Mouse (Mus musculus): ENCODE measurements at regions not wholly inside any gene's neighbourhood (a gene's known extent, or its start where the extent isn't known, plus 50 kb on each side); places are given as distances from the start of the nearest gene placed in this dataset.
A peak's percentile ranks its signal among the peaks of the same experiment; 100 is the strongest.

GRCm38 (mm10) chr12:106128944-106129724 is 119.1 kb downstream of the Vrk1 start:
- DNase-seq = no peak

DNA sequence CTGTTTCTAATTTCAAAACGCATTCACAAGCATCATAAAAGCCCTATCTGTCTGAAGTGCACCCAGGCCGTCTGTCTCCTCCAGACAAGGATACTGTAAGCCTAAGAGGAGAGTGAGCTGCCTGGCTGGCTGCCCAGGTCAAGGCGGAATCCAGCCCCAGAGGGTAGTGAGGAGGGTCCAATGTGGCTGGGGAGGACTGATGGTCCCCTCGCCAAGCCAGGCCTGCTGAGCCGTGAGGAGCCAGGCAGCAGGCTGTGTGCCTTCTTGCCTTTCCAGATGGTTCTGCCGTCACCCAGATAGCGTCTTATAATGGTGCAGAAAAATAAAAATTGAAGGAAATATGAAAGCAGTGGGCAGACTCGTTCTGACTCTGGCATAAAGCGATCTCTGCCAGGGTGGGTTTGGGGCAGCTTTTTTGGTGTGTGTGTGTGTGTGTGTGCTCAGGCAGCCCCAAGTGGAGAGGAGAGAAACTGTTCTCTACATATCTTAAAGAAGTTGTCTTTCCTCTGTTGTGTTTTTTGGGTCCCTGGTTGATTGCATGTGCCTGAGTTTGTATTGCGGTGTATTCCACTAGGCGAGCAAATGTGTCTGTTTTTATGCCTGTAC is 120.1 kb downstream of the Vrk1 start:
- DNase-seq = no peak

DNA sequence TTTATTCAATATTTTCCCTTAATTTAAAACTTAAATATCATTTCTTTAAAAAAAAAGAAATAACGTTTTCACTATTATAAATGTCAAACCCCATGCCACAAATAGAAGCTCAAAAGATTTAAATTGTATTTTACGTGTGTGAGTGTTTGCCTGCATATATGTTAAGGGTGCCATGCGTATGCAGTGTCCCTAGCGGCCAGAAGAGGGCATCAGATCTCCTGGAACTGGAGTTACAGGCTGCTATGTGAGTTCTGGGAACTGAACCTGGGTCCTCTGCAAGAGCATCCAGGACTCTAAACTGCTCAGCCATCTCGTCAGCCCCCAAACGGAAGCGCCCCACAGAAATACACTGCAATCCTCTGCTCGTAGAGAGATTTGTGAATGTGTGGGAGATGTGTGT is 122.7 kb downstream of the Vrk1 start:
- DNase-seq = no peak

GRCm38 (mm10) chr12:106138466-106138865 is 128.4 kb downstream of the Vrk1 start:
- no peak for DNase-seq

DNA sequence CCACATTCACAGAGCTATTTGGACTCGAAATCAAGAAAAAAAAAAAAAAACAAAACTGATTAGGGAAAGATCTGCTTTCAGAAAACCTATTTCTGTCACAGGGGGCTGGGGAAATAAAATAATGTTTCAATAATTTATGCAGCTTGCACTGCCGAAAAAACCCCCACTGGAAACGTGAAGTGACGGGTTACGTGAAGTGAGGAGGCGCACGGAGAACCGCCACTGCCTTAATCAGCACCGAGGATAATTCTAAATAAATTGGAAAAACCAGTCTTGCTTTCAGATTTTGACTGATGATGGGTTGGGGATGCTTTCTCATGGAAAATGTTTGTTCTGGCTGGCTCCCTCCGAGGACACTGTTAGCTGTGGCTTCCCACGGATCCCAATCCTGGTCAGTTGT is 129.5 kb downstream of the Vrk1 start:
- no peak for DNase-seq

- no peak for DNase-seq
Measured at GRCm38 (mm10) chr12:106139927-106140326, 129.9 kb downstream of the Vrk1 start.

- no peak for DNase-seq
Measured at GRCm38 (mm10) chr12:106140671-106141070, 130.6 kb downstream of the Vrk1 start.

GRCm38 (mm10) chr12:106143548-106143947 is 133.5 kb downstream of the Vrk1 start:
- DNase-seq = no peak

DNA sequence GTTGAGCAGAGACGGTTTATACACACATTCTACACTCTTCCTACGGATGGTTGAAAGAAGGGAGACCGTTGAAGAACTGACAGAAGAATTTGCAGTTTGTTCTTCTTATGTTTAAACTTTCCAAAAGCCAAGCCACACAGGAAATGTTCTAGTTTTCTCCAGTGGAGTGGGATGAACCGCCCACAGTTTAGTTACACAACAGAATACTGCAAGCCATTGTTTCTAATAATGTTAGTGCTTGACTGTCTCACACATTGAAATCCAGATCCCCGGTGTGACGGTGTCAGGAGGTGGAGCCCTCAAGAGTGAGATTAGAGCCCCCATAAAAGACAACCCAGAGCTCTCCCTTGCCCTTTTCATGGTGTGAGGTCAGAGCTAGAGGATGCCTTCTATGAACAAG is 146.8 kb downstream of the Vrk1 start:
- no peak for DNase-seq

- DNase-seq = no peak
Measured at GRCm38 (mm10) chr12:106157827-106158226, 147.8 kb downstream of the Vrk1 start.

DNA sequence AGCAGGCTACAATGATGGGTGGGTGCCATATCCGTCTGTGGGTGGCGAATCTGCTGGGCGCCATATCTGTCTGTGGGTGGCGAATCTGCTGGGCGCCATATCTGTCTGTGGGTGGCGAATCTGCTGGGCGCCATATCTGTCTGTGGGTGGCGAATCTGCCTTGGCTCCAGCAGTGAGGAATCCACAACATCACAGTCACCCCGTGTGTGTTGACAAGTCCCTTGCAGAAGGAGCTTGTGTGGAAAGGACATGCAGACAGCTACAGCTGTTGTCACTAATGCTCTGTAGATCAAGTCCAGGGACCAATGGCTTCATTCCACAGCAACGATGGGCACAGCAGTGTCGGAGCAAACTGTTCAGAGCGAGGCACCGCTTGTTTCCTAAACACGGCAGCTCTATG is 148.6 kb downstream of the Vrk1 start:
- DNase-seq = no peak

DNA sequence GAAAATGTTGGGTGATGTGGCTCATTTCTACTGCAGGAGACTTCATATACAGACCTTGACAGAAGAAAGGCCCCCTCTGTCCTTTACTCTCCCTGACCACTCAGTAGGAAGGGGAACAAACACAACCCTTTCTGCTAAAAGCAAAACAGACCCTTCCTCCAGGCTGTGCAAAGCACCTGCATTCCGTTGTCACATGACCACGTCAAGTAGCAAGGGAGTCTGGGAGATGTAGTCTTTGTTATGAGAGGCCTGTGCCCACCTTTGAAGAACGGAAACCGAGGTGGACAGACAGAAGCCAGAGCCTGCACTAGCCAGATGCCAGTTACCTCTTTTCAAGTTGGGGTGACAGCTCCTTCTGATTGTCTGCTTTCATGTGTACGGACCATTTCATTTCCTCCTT is 161.3 kb downstream of the Vrk1 start:
- DNase-seq = no peak

- no peak for DNase-seq
Measured at GRCm38 (mm10) chr12:106173211-106173610, 163.2 kb downstream of the Vrk1 start.

GRCm38 (mm10) chr12:106174070-106174980 is 164.3 kb downstream of the Vrk1 start:
- DNase-seq = no peak

DNA sequence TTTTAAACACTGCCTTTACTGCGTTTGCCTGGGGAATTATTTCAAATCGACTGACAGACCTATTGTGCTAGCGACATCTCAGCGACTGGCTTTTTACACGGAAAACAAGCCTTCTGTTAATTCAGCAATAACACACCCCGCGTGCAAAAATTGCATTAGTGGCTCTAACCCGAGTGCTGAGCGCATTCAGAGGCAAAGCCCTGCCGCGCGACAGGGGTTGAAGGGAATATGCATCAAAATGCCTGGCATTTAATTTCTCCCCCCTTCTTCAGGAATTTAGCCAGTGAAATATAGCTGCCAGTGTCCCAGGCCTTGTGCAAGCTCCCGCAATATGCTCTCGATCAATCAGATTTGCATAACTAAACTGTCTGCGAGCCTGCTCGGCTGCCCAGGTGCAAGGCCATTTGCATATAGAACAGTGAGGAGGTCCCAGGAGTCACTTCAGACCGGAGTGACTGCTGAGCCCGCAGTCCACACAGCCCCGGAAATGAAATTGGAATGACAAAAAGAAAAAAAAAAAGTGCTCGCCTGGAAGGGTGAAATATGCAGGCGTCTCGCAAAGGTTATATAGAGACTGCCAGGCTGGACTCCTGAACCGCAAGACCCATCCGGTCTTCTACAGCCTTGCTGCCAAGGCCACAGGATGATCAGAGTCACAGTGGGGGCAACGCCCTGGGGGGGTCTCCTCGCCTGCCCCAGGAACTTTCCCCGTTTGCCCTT is 165.1 kb downstream of the Vrk1 start:
- peak in 1 of 2 experiments; percentile 2 for DNase-seq

DNA sequence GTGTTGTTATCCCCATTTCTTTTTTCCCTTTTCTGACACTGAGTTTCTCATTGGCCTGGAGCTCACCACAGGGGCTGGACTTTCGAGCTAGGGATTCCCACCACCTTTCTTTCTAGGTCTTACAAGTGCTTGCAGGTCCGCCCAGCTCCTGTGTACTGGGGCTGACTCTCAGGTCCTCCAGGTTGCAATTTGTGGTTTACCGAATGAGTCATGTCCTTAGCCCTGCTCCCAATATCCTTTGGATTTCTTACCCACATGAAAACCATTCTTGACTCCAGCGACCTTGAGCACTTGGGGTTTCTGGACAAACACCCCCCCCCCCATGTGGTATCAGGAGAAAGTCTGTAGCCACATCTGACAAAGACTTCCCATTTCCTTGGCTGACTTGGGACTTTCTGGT is 167.3 kb downstream of the Vrk1 start:
- DNase-seq = no peak

DNA sequence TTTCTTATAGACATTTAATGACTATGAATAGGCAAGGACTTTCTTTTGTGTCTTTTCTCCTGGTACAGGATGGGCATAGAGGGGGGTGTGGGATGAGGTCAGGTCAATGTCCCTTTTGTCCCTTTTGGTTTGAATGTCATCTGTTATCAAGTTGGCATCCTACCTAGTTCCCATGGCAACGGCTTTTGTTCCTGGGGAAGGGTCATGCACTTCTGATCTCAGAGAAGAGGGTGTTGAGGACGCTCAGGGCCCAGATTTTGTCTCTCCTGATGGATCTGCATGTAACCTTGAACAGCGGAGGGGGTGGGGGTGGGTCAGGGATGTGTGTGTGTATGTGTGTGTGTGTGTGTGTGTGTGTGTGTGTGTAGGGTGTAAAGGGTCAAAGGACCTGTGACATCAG is 167.8 kb downstream of the Vrk1 start:
- no peak for DNase-seq

- DNase-seq = no peak
Measured at GRCm38 (mm10) chr12:106178688-106179205, 168.7 kb downstream of the Vrk1 start.

- DNase-seq = no peak
Measured at GRCm38 (mm10) chr12:106182923-106183322, 172.9 kb downstream of the Vrk1 start.

DNA sequence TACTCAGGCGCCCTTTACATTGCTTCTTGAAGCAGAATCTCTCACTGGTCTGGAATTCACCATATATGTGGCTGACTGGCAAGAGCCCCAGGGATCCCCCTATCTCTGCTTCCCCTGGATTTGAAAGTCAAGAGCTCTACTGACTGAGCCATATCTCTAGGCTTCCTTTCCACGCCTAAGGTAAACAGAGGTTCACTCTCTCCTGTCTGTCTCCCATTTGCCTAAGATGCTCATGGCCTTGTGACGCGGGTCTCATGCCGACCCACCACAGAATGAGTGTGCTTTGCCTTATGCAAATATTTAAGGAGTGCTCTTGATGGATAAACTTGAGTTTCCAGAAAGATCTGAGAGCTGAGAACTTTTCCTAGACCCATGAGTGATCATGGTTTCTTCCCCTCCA is 173.9 kb downstream of the Vrk1 start:
- DNase-seq = no peak

DNA sequence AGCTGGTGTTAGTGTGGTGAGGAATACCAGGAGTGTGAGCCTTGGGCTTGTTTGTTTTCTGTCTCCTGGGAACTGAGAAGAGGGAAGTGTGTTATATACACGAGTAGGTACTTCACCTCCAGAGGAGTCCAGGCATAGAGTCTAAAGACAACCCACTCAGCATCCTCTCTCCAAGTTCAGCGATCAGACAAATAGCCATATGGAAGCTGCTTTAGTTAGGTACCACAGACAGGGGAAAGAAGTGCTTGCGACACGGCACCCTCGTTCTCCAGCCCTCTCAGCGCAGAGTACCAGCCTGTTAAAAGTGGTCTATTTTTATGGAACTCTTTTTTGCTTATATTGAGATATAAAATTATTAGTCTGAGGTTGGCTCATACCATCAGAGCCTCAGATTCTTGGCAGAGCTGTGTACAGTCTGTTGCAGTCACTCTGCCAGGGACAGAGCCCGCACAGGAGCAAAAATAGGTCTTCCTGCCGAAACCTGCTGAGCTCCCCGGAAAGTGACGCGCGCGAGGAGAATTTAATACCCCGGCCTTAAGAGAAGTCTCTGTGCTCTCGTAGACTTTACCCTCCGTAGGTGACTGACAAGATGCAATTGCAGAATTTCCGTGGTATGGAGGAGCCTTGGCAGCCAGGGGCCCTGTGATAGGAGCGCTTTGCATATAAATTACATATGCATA is 175.5 kb downstream of the Vrk1 start:
- DNase-seq = no peak

DNA sequence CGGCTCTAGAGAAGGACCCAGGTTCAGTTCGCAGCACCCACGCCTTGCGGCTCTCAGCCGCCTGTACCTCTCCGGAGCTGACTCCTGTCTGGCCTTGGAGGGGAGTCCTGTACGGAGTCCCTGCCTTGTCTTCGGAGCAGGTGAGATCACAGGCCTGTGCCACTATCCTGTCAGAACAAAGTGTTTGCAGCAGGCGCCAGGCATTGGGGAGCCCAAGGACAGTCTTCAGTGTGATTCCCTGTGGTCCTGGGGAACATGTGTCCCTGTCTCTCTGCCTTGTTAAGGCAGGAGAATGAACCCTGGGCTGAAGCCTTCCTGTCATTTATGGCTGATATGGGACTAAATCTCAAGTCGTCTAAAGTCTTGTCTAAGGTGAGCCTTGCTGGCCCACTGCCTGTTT is 176.5 kb downstream of the Vrk1 start:
- no peak for DNase-seq
